Mouse (Mus musculus) midbrain, embryonic 15.5 days (tissue): ENCODE results near the gene Ikzf5. TPM values are rescaled to one million over a fixed set of nuclear protein-coding genes. Genes with fewer than 3 reads are reported as not detected.

Source experiments
- polyA plus RNA-seq: library from polyadenylated mRNA; unstranded; fragments of >200 nt; fragmentation: Nextera tagmentation; extraction: Ambion mirVana; gene quantifications from 2 replicates; pipeline ENCODE4 v1.2.1, GENCODE M21; 2015

The Ikzf5 gene
- polyA plus RNA-seq, 1 experiment from 2014 or later = 12.5 TPM

Other genes with a start within 250 kb of the Ikzf5 start
- gene 5430419D17Rik, start 236.1 kb downstream of the Ikzf5 start, polyA plus RNA-seq = not detected in 2 replicates
- not detected in 2 replicates for gene Cuzd1, start 88.2 kb downstream of the Ikzf5 start, polyA plus RNA-seq
- not detected in 2 replicates for gene Fam24b, start 81.0 kb downstream of the Ikzf5 start, polyA plus RNA-seq
- not detected in 2 replicates for gene Fam24a, start 76.7 kb downstream of the Ikzf5 start, polyA plus RNA-seq
- gene 2310057M21Rik, start 47.8 kb downstream of the Ikzf5 start, polyA plus RNA-seq = 29.1 and 32.0 TPM in 2 replicates
- gene Pstk, start 39.4 kb downstream of the Ikzf5 start, polyA plus RNA-seq = 50.5 and 50.7 TPM in 2 replicates
- 107 and 110 TPM in 2 replicates for gene Acadsb, start 80 bp upstream of the Ikzf5 start, polyA plus RNA-seq
- gene Hmx3, start 132.3 kb upstream of the Ikzf5 start, polyA plus RNA-seq = 0.49 and 0.73 TPM in 2 replicates
- 0.34 and 1.1 TPM in 2 replicates for gene Hmx2, start 138.3 kb upstream of the Ikzf5 start, polyA plus RNA-seq
- 165 and 166 TPM in 2 replicates for gene Bub3, start 149.7 kb upstream of the Ikzf5 start, polyA plus RNA-seq